Mouse (Mus musculus): ENCODE results near the gene Rasl11a.
"Not testable (repeated sequence)": the region's sequence is repeated elsewhere in the genome, so short reads cannot be mapped to it uniquely, and the experiment has no call there.

Rasl11a gene

DNA sequence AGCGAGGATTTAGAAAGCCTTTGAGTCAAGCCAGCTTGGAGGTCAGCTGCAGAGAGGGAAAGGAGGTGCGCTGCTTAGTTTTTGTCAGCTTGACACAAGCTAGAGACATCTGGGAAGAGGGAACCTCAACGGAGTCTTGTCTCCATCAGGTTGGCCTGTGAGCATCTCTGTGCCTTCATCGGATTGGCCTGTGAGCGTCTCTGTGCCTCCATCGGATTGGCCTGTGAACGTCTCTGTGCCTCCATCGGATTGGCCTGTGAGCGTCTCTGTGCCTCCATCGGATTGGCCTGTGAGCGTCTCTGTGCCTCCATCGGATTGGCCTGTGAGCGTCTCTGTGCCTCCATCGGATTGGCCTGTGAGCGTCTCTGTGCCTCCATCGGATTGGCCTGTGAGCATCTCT lies 50.8 kb downstream of the Rasl11a start:
- DNase-seq, result not testable (repeated sequence)

DNA sequence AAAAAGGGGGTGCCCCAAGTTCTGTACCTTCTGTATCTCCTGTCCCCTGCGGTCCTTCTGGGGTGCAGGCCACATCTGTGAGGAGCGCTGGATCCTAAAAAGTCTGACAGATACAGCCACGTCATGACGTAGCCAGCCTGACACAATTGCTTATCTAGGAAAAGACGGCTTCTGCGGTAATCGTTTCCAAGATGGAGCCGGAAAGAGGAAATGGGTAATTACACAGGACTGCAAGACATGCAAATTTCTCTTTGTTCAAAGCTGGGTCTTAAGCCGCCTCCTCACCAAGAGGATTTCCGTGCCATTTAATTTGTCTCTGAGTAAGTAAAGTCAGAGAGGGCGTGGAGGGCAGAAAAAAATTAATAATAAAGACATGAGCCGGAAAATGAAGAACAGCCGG lies 52.1 kb downstream of the Rasl11a start:
- DNase-seq, result peak; percentile 40 to 41
